Mouse (Mus musculus): ENCODE measurements around the gene Cit.
A peak's percentile ranks its signal among the peaks of the same experiment; 100 is the strongest.
"Not testable (repeated sequence)": the region's sequence is repeated elsewhere in the genome, so short reads cannot be mapped to it uniquely, and the experiment has no call there.

Gene Cit

GRCm38 (mm10) chr5:115844766-115845634, at the start of gene Cit:
Gene Cit (plus strand): TSS chr5:115845278.
- no peak for DNase-seq (ENCODE audit: extremely low read depth, low read depth, low spot score)

- no peak for DNase-seq (ENCODE audit: extremely low read depth, low read depth, low spot score)
Observed at GRCm38 (mm10) chr5:115799016-115799894, 45.8 kb upstream of the Cit start.

- no peak for DNase-seq (ENCODE audit: extremely low read depth, low read depth, low spot score)
Observed at GRCm38 (mm10) chr5:115799895-115800232, 45.2 kb upstream of the Cit start.

GRCm38 (mm10) chr5:115812262-115812661, 32.8 kb upstream of the Cit start:
- no peak for DNase-seq (ENCODE audit: extremely low read depth, low read depth, low spot score)

- no peak for DNase-seq (ENCODE audit: extremely low read depth, low read depth, low spot score)
Observed at GRCm38 (mm10) chr5:115817022-115817421, 28.1 kb upstream of the Cit start.

- not testable (repeated sequence) for DNase-seq (ENCODE audit: extremely low read depth, low read depth, low spot score)
Observed at GRCm38 (mm10) chr5:115817655-115818054, 27.4 kb upstream of the Cit start.

GRCm38 (mm10) chr5:115819966-115820365, 25.1 kb upstream of the Cit start:
- DNase-seq (ENCODE audit: extremely low read depth, low read depth, low spot score): no peak

GRCm38 (mm10) chr5:115821200-115821599, 23.9 kb upstream of the Cit start:
- no peak for DNase-seq (ENCODE audit: extremely low read depth, low read depth, low spot score)

GRCm38 (mm10) chr5:115821910-115822309, 23.2 kb upstream of the Cit start:
- DNase-seq (ENCODE audit: extremely low read depth, low read depth, low spot score): no peak

- no peak for DNase-seq (ENCODE audit: extremely low read depth, low read depth, low spot score)
Observed at GRCm38 (mm10) chr5:115832754-115833153, 12.3 kb upstream of the Cit start.

GRCm38 (mm10) chr5:115833806-115834205, 11.3 kb upstream of the Cit start:
- DNase-seq (ENCODE audit: extremely low read depth, low read depth, low spot score): not testable (repeated sequence)

- DNase-seq (ENCODE audit: extremely low read depth, low read depth, low spot score): no peak
Observed at GRCm38 (mm10) chr5:115835291-115835690, 9.8 kb upstream of the Cit start.

GRCm38 (mm10) chr5:115838059-115838458, 7.0 kb upstream of the Cit start:
- DNase-seq (ENCODE audit: extremely low read depth, low read depth, low spot score): no peak

GRCm38 (mm10) chr5:115840453-115840852, 4.6 kb upstream of the Cit start:
- no peak for DNase-seq (ENCODE audit: extremely low read depth, low read depth, low spot score)

- no peak for DNase-seq (ENCODE audit: extremely low read depth, low read depth, low spot score)
Observed at GRCm38 (mm10) chr5:115840946-115841775, 3.9 kb upstream of the Cit start.

GRCm38 (mm10) chr5:115844368-115844765, 711 bp upstream of the Cit start:
- no peak for DNase-seq (ENCODE audit: extremely low read depth, low read depth, low spot score)

GRCm38 (mm10) chr5:115845635-115846174, 627 bp downstream of the Cit start:
- no peak for DNase-seq (ENCODE audit: extremely low read depth, low read depth, low spot score)

GRCm38 (mm10) chr5:115847166-115847565, 2.1 kb downstream of the Cit start:
- peak; percentile 39 for DNase-seq (ENCODE audit: extremely low read depth, low read depth, low spot score)

- no peak for DNase-seq (ENCODE audit: extremely low read depth, low read depth, low spot score)
Observed at GRCm38 (mm10) chr5:115848463-115848862, 3.4 kb downstream of the Cit start.

- no peak for DNase-seq (ENCODE audit: extremely low read depth, low read depth, low spot score)
Observed at GRCm38 (mm10) chr5:115849263-115849829, 4.3 kb downstream of the Cit start.
